Mouse (Mus musculus) kidney, adult 2 months (tissue): Measurements from ENCODE around the gene Syt9.

Experiments
- CTCF ChIP-seq: fragments of 200-500 bp; conservative IDR thresholded peaks from 2 replicates; pipeline ENCODE4 v1.5.1; 2011; ENCODE audit warnings: low read depth, mild to moderate bottlenecking, control low read depth, low read length, moderate library complexity, mixed read lengths; ENCODE audit not compliant: insufficient read depth, insufficient read length
- POLR2A ChIP-seq: fragments of 200-500 bp; IDR thresholded peaks from one replicate; pipeline ENCODE4 v1.6.1; 2011; ENCODE audit warnings: low read depth, low read length, control low read depth

GRCm38 (mm10) chr7:107500641-107501040 is 130.1 kb downstream of the Syt9 start:
- TF ChIP-seq POLR2A (no peak), CTCF (no peak)
